Mouse (Mus musculus) heart, embryonic 14.5 days (tissue): ENCODE data around the gene Cd96. TPM values are rescaled to one million over a fixed set of nuclear protein-coding genes. Genes with fewer than 3 reads are reported as not detected.
"Not testable (repeated sequence)": the region's sequence is repeated elsewhere in the genome, so short reads cannot be mapped to it uniquely, and the experiment has no call there.

Experiments
- ATAC-seq: fragments of 200-750 bp; cut with Nextera tagmentation; 2 replicates; pipeline ENCODE4 v1.8.0; 2017; ENCODE audit warnings: low read depth, moderate TSS enrichment; ENCODE audit not compliant: insufficient number of reproducible peaks, insufficient read depth, low FRiP score
- H3K27ac ChIP-seq, 2 experiments: fragments of 200-500 bp in 1 of 2; fragments of 300-500 bp in 1 of 2; sonication (generic) in 1 of 2; replicated peaks in 1 of 2; 2 replicates each; pipeline ENCODE4 v1.5.1; 2012 to 2014; ENCODE audit warnings: low read depth in 2 of 2, low read length in 2 of 2, control low read depth in 1 of 2, mild to moderate bottlenecking in 1 of 2, mixed read lengths in 1 of 2; ENCODE audit not compliant: control insufficient read depth in 1 of 2, insufficient read depth in 1 of 2
- H3K27me3 ChIP-seq: fragments of 300-500 bp; sonication (generic); 2 replicates; pipeline ENCODE4 v1.6.1; 2014; ENCODE audit warnings: mild to moderate bottlenecking, low read length, control low read depth; ENCODE audit not compliant: control insufficient read depth, insufficient read depth
- H3K36me3 ChIP-seq: fragments of 300-500 bp; sonication (generic); 2 replicates; pipeline ENCODE4 v1.6.1; 2014; ENCODE audit warnings: mild to moderate bottlenecking, control low read depth, low read length, mixed read lengths; ENCODE audit not compliant: control insufficient read depth, insufficient read depth
- H3K4me1 ChIP-seq, 2 experiments: fragments of 200-500 bp in 1 of 2; fragments of 300-500 bp in 1 of 2; sonication (generic) in 1 of 2; 2 replicates each; pipeline ENCODE4 v1.6.1; 2012 to 2014; ENCODE audit warnings: low read length in 2 of 2, control low read depth in 1 of 2, mixed read lengths in 1 of 2; ENCODE audit not compliant: control insufficient read depth in 2 of 2, insufficient read depth in 2 of 2
- H3K4me2 ChIP-seq: fragments of 300-500 bp; sonication (generic); 2 replicates; pipeline ENCODE4 v1.6.1; 2014; ENCODE audit warnings: mild to moderate bottlenecking, low read length
- H3K4me3 ChIP-seq, 2 experiments: fragments of 200-500 bp in 1 of 2; fragments of 300-500 bp in 1 of 2; sonication (generic) in 1 of 2; 2 replicates each; pipeline ENCODE4 v1.5.1; 2012 to 2014; ENCODE audit warnings: low read length in 2 of 2, mild to moderate bottlenecking in 2 of 2, control low read depth in 1 of 2, low read depth in 1 of 2, moderate library complexity in 1 of 2; ENCODE audit not compliant: control insufficient read depth in 1 of 2, insufficient read depth in 1 of 2
- H3K9ac ChIP-seq: fragments of 300-500 bp; sonication (generic); 2 replicates; pipeline ENCODE4 v1.6.1; 2014; ENCODE audit warnings: mild to moderate bottlenecking, low read length
- H3K9me3 ChIP-seq: fragments of 300-500 bp; sonication (generic); 2 replicates; pipeline ENCODE4 v1.6.1; 2016; ENCODE audit warnings: low read length, control low read depth; ENCODE audit not compliant: control insufficient read depth
- WGBS: fragments of 180-500 bp; shearing (Covaris S2); extraction: QIAGEN DNeasy Blood & Tissue Kit; methylation state at CpG from one replicate; pipeline ENCODE4 v1.1.7; 2014; 5-methylcytosine and 5-hydroxymethylcytosine counted together
- polyA plus RNA-seq: library from polyadenylated mRNA; unstranded; fragments of >200 nt; fragmentation: Nextera tagmentation; extraction: Ambion mirVana; gene quantifications from 2 replicates; pipeline ENCODE4 v1.2.1, GENCODE M21; 2014

The Cd96 gene
- not detected in 2 replicates for polyA plus RNA-seq

DNA sequence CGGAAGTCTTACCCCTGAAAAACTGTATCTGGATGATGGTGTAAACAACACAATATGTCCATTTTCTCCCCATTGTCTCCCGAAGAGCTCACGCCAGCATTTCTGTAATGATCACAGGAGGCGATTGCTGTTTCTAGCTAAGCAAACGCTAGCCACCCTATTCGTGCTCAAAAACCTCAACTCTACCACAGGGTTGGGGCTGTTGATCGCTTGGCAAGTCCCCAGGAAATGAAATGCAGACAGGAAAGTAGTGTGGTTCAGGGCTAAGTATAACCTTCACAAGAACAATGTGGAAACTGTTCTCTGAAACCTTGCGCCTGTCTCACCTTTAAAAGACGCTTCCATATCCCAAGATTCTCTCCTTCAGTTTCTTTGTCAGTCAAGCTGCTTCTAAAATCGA lies at the start of gene Cd96:
Gene Cd96, minus strand, starts transcription at position 232 of the 400 bp plus-strand sequence.
- H3K4me3 ChIP-seq = no peak within 1 kb of the TSS
- no peak within 1 kb of the TSS for H3K27ac ChIP-seq
- H3K9me3 ChIP-seq = no peaks in the 10 kb centered on the region
- no peaks in the 10 kb centered on the region for H3K36me3 ChIP-seq
- no peak within 1 kb of the TSS for H3K9ac ChIP-seq
- 70% methylated on average over 10 of the region's 10 CpGs for WGBS
- H3K4me1 ChIP-seq = no peaks in the 10 kb centered on the region
- no peaks in the 10 kb centered on the region for H3K27me3 ChIP-seq
- H3K4me2 ChIP-seq = no peak within 1 kb of the TSS
- no peak for ATAC-seq

- Histone ChIP-seq H3K36me3 (no peaks in the 10 kb centered on the region), H3K4me1 (peaks cover 0 to 9% of the 10 kb centered on the region in 2 experiments; a peak in 2 of 4 replicates), H3K27me3 (no peaks in the 10 kb centered on the region), H3K4me3 (no peak overlapping the region), H3K4me2 (no peak overlapping the region), H3K9ac (no peak overlapping the region), H3K9me3 (no peaks in the 10 kb centered on the region), H3K27ac (no peak overlapping the region)
- WGBS = 57% methylated on average over 3 of the region's 3 CpGs
- ATAC-seq = no peak
Observed at GRCm38 (mm10) chr16:46166971-46167370, 46.9 kb upstream of the Cd96 start.

- WGBS = 48% methylated on average over 4 of the region's 4 CpGs
- Histone ChIP-seq H3K4me2 (no peak overlapping the region), H3K27me3 (no peaks in the 10 kb centered on the region)
Observed at GRCm38 (mm10) chr16:46165305-46165704, 45.3 kb upstream of the Cd96 start.

GRCm38 (mm10) chr16:46154832-46155231 lies 34.8 kb upstream of the Cd96 start, which contains the start of gene Gm4737:
TSS of gene Gm4737 (minus strand) at chr16:46155077.
- WGBS = 93% methylated on average over 8 of the region's 16 CpGs
- H3K4me2 ChIP-seq, H3K4me1 ChIP-seq, H3K27me3 ChIP-seq, H3K9me3 ChIP-seq, ATAC-seq, H3K4me3 ChIP-seq, H3K9ac ChIP-seq, H3K27ac ChIP-seq, H3K36me3 ChIP-seq: not testable (repeated sequence)

More at GRCm38 (mm10) chr16:46165305-46165704, 45.3 kb upstream of the Cd96 start:
- no peak for ATAC-seq
- Histone ChIP-seq H3K4me1 (peaks cover 0 to 9% of the 10 kb centered on the region in 2 experiments; a peak in 2 of 4 replicates), H3K4me3 (no peak overlapping the region), H3K27ac (no peak overlapping the region), H3K9ac (no peak overlapping the region), H3K36me3 (no peaks in the 10 kb centered on the region), H3K9me3 (no peaks in the 10 kb centered on the region)

- Histone ChIP-seq H3K27me3 (no peaks in the 10 kb centered on the region), H3K4me2 (no peak overlapping the region), H3K4me3 (no peak overlapping the region), H3K36me3 (no peaks in the 10 kb centered on the region), H3K9me3 (no peaks in the 10 kb centered on the region), H3K27ac (no peak overlapping the region), H3K9ac (no peak overlapping the region), H3K4me1 (0 out of 4 replicates have a peak, but pooled peaks cover 2 to 4% of the 10 kb centered on the region in 2 experiments)
- ATAC-seq = no peak
Observed at GRCm38 (mm10) chr16:46151141-46151540, 31.1 kb upstream of the Cd96 start.

GRCm38 (mm10) chr16:46148661-46149341 lies 28.8 kb upstream of the Cd96 start:
- H3K27ac ChIP-seq = no peak overlapping the region
- H3K27me3 ChIP-seq = no peaks in the 10 kb centered on the region
- 0 out of 4 replicates have a peak, but pooled peaks cover 2 to 4% of the 10 kb centered on the region in 2 experiments for H3K4me1 ChIP-seq
- no peak overlapping the region for H3K4me3 ChIP-seq
- no peak for ATAC-seq
- H3K4me2 ChIP-seq = no peak overlapping the region
- 62% methylated on average over 3 of the region's 3 CpGs for WGBS
- H3K36me3 ChIP-seq = no peaks in the 10 kb centered on the region
- H3K9ac ChIP-seq = no peak overlapping the region
- no peaks in the 10 kb centered on the region for H3K9me3 ChIP-seq

DNA sequence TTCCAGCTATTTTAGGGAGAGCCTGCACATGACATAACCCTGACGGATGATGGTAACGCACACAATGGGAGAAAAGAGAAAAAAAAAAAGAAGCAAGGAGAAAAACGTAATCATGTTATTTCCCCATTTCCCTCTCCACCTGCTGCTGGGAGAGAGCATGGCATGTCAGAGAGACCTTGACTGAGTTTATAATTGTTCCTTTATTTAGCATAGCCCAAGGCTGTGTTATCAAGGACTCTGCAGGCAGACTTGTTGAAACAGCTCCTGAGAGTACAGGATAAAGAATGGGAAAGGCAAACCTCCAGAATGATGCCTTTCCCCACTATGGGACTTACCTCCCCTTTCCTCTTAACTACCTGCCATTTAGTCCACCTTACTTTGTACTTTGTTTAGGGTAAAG lies 26.9 kb upstream of the Cd96 start:
- no peaks in the 10 kb centered on the region for H3K36me3 ChIP-seq
- no peak overlapping the region for H3K4me3 ChIP-seq
- no peak overlapping the region for H3K9ac ChIP-seq
- 0 out of 4 replicates have a peak, but pooled peaks cover 2 to 4% of the 10 kb centered on the region in 2 experiments for H3K4me1 ChIP-seq
- no peaks in the 10 kb centered on the region for H3K27me3 ChIP-seq
- H3K4me2 ChIP-seq = no peak overlapping the region
- WGBS = 19% methylated on average over 3 of the region's 3 CpGs
- H3K9me3 ChIP-seq = no peaks in the 10 kb centered on the region
- no peak for ATAC-seq
- H3K27ac ChIP-seq = peak overlapping the region; percentile 33 to 59; a peak in 2 of 4 replicates

- Histone ChIP-seq H3K27ac (no peak overlapping the region), H3K4me3 (no peak overlapping the region), H3K9me3 (no peaks in the 10 kb centered on the region), H3K27me3 (no peaks in the 10 kb centered on the region), H3K4me2 (no peak overlapping the region), H3K9ac (no peak overlapping the region), H3K36me3 (no peaks in the 10 kb centered on the region), H3K4me1 (no peaks in the 10 kb centered on the region)
- ATAC-seq = no peak
Observed at GRCm38 (mm10) chr16:46122238-46122637, 2.2 kb upstream of the Cd96 start.
